Mouse (Mus musculus) kidney, adult 11 months (tissue): ENCODE results near the gene Tbcc.

Experiments used
- DNase-seq: peaks from one replicate; pipeline ENCODE4 v3.0.0; 2022

The Tbcc gene

DNA sequence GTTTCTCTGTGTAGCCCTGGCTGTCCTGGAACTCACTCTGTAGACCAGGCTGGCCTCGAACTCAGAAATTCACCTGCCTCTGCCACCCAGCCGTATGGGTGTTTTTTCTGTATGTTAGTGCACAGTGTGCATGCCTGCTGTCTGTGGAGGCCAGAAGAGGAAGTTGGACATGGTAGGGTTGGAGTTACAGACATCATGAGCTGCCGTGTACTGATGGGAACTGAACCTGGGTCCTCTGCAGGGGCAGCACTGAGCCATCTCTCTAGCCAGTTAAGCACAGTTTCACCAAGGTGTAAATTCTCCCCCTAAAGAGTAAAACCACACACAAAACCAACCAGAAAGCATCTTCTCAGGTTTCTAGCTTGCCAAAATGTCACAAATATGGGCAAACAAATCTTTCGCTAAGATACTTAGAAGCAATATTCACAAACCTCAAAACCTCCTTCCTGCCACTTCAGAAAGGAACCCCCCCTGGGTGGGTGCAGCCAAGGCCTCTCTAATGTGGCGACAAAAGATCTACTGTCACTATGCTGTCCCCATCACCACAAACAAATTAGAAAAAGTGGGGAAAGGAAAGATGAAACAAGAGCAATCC lies 20.2 kb upstream of the Tbcc start:
- DNase-seq, result no peak

DNA sequence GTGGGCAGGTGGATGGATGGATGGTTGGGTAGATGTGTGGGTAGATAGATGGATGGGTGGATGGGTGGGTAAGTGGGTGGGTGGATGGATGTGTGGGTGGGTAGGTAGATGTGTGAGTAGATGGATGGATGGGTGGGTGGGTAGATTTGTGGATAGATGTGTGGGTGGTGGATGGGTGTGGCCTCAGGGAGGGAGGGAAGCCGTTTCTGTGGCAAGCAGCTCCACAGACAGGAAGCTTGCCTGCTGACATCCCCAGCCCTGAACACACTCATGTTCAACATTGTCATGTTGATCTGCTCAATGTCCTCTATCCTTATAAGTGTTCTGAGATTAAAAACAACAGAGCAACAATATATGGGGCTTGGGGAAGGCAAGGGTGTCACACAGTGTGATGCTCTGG lies 19.6 kb upstream of the Tbcc start:
- no peak for DNase-seq

DNA sequence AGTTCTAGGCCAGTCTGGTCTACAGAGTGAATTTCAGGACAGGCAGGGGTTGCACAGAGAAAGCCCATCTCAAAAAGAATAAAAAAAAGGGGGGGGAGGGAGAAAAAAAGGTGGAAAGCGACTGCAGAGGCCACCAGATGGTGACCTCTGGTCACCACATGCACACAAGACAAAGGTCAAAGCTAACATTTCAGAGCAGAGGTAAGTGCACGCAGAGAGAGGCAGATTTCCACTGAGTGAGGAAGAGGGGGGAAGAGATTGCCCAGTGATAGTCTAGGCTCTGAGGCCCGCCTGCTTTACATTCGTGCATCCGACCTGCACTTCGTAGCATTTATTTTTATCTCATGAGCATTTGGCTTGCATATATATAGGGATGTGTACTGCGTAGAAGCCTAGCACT lies 17.7 kb upstream of the Tbcc start:
- DNase-seq, result no peak

DNA sequence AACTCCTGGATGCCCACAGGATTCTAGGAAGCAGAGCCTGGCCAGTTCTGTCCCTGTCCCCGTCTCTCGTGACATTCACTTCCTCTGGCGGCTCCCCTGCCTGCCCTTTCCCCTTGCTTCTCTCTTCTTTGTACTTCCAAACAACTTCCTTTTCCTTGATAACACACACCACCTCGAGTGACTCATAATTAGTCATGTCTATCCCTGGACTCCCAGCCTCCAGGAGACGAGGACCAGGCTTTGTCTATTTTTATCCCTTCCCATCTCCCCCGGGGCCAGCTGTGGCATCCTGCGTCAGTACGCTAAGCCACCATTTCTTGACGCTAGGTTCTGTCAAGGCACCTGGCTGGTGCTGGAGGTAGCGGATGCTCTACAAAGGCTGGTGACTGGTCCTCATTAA lies 16.4 kb upstream of the Tbcc start:
- peak; percentile 63 for DNase-seq

DNA sequence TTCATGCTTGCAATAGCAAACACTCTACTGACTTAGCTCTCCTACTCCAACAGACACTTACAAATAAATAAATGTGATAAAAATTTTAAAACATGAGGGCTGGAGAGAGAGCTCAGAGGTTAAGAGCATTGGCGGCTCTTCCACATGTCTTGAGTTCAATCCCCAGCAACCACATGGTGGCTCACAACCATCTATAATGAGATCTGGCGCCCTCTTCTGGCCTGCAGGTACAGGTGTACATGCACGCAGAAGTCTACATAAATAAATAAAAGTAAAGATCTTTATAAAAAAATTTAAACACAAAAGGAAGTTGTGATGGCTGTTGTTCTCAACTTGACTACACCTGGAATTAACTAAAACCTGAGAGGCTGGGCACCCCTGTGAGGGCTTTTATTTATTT lies 14.9 kb upstream of the Tbcc start:
- no peak for DNase-seq

DNA sequence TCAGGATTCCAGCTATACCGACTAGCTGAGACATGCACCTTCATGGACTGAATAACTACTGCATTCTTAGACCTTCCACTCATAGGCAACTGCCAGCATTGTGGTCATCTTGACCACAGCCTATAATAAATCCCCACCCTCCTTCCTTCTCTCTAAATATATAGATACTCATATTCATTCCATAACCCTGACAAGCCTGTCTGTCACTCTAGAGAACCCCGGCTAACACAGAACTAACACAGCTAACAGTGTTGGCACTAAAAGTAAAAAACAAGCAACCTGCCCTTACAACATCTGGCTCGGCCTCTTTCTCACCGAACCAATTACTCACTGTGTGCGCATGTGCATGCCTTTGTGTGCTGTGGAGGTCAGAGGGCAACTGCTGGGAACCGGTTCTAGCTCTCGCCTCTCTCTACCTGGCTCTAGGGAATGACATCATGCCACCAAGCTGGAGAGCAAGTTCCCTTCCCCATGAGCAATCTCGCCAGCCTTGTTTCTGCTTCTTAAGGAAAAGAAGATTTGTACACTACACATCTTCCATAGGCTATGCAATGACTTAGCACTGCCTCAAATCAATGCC lies 14.0 kb upstream of the Tbcc start:
- peak; percentile 75 for DNase-seq

DNA sequence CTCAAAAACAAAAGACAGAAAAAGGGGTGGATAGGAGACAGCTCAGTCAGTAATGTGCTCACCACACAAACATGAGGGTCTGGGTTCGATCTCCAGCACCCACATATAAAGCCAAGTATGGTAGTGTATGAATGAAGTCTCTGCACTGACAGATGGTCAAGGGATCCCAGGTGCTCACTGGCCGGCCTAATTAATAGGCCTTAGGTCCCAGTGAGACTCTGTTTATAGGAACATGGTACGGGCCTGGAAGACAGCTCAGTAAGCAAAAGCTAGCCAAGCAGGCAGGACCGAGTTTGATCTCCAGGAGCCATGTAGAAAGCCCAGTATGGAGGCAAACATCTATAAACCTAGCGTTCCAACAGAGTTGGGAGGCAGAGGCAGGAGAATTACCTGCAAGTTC lies 13.4 kb upstream of the Tbcc start:
- DNase-seq, result no peak

DNA sequence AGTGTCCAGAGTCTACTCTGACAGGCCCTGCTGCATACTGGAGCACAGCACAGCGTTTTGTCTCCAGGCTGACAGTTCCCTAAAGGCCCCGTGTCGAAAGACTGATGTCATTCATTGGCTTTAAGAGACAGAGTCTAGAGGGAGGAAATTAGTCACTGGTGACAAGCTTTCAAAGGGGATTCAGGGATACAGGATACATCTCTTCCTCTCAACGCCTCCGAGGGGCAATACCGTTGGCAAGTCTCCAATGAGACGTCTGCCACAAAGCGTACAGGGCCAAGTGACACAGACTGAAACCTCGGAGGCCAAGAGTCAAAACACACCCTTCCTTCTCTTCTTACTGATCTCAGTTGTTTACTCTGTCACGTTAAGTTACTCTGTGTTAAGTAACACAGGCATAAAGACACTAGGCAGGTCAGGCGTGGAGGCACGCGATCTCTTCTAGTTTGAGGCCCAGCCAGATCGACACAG lies 10.6 kb upstream of the Tbcc start:
- peak; percentile 79 for DNase-seq

DNA sequence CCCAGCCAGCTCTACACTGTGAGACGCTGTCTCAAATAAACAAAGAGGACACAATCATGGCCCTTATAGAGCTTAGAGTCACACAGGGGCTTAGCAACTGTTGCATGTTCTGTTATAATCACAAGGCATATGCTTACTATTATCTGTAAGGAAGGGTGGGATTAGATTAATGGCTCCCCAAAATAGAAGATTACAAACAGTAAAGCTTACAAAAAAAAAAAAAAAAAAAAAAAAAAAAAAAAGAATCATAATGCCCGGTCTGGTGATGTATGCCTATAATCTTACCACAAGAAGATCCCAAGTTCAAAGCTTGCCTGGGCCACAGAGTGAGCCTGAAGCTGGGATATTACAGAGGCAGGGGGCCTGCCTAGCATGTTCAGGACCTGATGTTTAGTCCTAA lies 10.2 kb upstream of the Tbcc start:
- DNase-seq, result no peak

DNA sequence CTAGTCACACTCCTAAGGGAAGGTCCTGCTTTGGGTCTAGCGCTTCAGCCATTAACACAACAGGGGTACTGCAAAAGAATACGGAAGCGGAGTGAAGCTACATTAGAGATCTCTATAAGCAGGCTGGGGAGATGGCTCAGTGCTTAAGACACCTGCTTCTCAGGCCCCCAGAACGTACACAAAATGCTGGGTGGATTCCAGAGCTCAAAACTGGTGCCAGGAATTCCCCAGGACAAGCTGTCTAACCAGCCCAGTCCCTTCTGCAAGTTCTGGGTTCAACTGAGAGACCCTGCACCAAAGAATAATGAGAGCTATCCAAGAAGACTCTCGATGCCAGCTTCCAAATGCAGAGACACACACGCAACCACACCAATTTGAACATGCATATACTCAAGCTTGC lies 8.8 kb upstream of the Tbcc start:
- DNase-seq, result no peak

DNA sequence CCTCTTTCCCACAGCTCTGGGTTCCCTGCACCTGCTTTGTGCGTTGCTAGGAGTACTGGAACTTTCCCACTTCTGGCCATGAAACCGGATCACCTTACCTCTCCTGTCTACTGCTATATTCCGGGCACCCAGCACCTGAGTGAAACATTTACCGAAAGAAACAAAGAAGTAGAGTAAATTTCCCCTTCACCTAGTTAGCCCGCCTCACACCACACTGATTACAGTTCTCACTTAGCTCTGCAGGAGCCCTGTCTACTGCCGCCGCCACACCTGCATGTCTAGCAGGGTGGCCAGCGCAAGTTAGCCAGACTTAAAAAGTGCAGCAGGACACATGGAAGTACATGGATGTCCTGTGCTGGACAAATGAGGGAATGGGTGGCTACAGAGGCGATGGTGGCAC lies 7.4 kb upstream of the Tbcc start:
- DNase-seq, result no peak

DNA sequence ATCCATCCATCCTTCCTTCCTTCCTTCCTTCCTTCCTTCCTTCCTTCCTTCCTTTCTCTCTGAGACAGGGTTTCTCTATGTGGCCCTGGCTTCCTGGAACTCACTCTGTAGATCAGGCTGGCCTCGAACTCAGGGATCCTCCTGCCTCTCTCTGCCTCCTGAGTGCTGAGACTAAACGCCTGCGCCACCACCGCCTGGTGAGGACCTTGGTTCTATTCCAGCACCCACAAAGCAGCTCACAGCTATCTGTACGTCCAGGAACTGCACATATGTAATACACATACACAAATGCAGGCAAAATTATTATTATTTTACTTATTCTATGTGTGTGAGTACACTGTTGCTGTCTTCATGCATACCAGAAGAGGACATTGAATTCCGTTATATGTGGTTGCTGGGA lies 5.7 kb upstream of the Tbcc start:
- DNase-seq, result no peak

DNA sequence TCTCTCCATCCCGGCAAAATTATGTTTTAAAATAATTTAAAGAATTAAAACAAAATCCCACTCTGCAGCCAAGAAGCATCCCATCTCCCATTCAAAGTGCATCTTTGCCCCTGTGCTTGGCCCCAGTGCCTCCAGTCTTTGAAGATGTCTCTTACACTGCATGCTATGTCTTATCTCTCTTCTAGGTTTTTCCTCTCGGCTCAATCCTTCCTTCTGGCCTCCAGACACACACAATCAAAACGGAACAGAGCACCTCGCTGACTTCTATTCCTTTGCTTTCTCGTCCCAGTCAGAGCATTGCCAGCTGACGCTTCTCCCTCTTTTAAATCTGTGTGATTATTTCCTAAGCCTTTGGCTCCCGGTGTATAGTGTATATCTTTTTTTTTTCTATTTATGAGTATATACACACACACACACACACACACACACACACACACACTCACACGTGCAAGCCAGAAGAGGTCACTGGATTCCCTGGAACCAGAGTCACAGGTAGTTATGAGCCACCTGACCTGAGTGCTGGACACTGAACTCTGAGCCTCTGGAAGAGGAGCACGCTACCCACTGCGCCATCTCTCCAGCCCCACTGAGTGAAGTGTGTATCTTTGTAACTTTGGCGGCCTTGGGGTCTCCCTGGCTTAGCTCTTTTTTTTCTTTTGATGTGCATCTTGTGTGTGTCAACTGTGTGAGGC lies 5.1 kb upstream of the Tbcc start:
- no peak for DNase-seq

DNA sequence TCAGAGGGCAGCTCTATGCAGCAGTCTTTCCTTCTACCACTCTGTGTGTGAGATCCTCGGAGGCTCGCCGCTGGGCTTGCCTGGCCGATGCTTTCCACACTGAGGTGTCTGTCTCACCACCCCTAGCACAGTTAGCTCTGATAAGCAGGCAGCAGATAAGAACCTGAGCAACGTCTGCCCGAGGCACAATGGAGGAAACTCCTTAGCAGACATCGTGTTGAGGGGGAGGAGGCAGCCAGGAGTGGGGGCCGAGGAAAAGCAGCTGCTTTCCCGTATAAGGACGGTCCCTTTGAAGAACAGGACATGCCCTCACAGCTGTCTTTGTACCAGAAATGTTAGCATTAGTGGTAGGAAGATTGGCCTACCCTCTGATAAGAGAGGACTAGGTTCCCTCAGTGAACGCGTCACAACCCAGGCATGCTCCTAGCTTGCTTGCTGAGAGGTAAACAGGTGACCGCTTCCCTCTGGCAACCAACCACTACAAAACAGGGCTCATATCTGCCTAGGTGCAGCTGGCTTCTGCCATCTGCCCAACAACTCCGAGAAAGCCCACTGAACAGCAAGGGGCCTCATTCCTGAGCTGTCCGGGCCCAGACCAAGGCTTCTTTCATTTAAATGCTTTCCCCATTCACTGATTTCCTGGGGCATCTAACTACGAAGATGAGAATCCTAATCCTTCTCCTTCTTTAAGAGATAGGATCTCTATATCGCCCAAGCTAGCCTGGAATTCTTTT lies 4.4 kb upstream of the Tbcc start:
- no peak for DNase-seq

DNA sequence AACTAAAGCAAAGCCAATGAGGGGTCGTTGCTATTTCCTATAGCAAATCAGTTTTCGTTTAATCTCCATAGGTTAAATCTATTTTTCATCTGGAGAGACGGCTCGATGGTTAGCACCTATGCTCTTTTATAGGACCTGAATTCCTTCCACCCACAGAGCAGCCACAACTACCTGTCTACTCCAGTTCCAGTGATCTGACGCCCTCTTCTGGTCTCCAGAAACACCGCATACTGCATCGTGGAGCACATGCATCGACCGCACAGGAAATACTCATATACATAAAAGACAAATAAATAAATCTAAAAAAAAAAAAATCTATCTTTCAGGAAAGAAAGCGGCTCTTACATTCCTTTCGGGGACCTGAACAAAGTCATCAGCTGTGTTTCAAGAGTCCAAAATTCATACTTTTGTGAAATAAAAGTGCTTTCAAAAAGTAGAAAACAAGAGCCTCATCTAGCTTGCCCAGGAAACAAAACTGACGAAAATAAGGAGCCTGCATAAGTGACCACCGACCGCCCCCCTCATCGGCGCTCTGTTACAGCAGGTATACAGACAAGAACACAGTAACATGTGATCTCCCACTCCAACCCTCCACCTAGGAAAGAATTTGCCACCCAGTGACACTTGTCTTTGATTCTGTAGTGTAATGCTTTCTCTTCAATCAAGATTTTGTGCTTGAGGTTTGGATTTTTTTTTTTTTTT lies 1.8 kb upstream of the Tbcc start:
- DNase-seq, result peak; percentile 56

DNA sequence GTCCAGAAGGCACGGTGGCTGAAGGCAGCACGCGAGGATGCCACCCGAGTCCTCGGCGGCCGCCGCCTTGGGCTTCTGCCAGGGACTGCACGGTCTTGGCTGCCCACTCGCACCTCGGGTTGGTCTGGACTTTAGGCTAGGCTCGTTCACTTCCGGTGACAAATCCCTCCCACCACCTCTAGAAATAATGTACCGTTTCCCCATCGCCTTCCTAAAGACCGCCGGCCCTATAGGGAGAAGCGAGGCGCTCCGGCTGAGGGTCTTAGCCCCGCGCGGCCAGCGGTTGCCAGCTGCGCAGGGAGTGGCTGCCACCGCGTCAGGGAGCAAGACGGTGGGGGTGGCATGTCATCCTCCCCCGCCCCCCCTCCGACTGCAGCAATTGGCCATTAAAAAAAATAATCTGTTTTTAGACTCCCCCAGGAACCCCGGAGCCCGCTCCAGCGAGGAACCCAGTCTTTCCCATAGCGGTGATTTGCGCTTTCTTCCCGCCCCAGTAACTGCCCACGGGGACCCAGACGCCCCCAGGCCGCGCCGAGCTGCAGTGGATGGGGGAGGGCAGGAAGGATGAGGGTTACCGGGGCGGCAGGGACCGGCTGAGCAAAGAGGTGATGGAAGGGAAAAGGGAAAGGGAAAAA lies 917 bp upstream of the Tbcc start:
- peak; percentile 83 for DNase-seq

DNA sequence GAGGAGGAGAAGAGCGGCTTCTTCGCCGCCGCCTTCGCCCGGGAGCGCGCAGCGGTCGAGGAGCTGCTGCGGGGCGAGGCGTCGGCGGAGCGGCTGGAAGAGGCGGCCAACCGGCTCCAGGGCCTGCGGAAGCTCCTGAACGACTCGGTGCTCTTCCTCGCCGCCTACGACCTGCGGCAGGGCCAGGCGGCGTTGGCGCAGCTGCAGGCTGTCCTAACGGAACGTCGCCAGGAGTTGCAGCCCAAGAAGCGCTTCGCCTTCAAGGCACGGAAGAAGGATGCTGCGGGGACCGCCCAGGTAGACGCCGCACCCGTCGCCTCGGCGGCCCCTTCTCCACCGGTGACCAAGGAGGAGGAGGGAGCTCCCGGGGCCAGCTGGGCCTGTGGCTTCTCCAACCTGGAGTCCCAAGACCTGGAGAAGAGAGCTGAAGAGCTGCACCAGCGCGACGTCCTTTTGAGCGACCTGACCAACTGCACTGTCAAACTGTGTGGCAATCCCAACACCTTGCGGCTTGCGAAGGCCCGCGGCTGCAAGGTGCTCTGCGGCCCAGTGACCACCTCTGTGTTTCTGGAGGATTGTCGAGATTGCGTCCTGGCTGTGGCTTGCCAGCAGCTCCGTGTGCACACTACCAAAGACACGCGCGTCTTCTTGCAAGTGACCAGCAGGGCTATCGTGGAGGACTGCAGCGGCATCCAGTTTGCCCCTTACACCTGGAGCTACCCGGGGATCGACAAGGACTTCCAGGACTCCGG lies 535 bp downstream of the Tbcc start:
- peak; percentile 47 for DNase-seq

DNA sequence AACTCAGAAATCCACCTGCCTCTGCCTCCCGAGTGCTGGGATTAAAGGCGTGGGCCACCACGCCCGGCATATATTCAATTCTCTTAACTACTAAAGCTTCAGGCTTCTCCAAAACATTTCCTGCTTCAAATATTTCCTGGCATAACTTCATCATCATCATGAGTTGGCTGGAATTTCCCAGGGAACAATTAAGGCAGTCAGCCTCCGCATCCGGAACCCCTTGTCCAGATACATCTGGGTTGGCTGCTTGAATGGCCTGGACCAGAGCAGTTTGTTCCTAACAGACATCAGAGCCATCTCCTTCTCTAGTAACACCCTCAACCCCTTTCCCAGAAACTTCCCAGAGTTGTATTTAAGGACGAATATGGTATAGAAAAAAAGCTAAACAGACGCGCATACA lies 4.9 kb downstream of the Tbcc start:
- DNase-seq, result peak; percentile 23

DNA sequence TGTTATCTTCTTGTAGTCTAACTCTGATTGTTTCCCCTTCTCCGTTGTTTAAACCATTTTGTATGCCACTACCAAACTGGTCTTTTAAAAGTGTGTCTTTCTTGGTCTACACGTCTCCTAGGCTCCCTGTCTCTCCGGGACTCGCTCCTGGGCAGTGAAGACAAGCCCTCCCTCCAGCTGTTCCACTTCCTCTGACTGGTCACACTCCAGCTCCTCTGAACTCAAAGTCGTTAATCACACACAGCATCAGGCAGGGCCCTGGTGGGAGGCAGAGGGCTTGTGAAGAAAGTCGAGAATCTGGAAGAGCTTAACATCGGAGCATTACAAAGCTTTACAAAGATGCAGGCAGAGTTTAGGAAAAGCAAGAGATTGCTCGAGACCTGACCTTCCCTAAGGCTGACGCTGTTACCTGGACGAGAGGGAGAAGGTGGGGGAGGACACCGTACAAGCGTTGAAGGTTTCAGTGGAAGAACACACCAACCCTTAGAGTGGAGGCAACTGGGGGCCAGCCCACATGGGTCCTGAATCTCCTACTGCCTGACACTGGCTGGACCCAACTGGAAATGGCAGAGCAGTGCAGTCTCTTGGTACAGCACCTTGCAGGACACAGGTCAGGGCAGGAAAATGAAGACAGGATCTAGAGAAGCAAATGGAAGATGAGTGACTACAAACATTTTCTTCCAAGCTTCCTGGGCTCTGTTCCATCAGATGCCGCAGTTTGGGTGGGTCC lies 6.9 kb downstream of the Tbcc start:
- DNase-seq, result peak; percentile 28

DNA sequence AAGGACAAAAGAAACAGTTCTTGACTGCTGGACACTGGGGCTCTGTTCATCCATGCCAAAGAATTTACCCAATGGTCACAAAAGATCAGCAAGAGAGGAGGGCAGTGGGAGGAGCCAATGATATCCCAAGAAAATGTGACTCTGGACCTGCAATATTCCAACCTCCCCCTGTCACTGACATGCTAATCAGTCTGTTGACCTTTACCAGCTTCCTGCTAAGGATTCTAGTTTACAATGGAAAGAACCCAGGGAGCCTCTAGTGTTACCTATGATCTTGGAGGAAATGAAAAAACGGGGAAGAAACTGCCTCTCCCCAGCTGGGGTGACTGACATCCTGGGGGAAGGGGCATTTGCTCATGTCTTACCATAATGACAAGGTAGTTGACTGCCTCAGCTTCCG lies 10.5 kb downstream of the Tbcc start:
- DNase-seq, result no peak

DNA sequence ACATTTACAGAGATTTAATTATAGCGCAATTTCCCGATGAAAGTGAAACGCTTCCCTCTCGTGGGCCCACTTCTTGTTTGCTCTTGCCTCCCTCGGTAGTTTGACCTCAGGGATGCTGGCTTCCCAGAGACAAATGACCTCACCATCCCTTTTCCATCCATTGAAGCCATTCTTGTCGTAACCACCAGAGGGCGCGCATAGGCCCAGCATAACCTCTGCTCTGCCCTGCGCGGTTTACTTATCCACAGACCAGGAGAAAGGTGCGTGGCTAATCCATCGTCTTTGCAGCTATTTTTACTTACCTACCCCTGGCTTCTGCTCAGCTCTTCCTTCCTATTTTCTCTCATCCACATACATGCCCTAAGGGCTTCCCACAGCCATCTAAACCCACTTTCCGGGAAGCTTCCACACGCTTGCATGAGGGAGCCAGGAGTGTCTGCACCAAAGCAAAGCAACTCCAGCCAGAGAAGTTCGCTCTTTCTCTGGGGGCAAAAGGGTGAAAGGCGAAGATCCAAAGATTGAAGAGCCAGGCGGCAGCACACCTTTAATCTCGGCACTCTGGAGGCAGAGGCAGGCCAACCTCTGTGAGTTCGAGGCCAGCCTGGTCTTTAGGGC lies 13.5 kb downstream of the Tbcc start:
- peak; percentile 75 for DNase-seq
